Mouse (Mus musculus): Measurements from ENCODE around the gene Ell. TPM values are rescaled to one million over a fixed set of nuclear protein-coding genes. Genes with fewer than 3 reads are reported as not detected.
"Not testable (repeated sequence)": the region's sequence is repeated elsewhere in the genome, so short reads cannot be mapped to it uniquely, and the experiment has no call there.

Ell gene
- total RNA-seq, 2 experiments from 2014 or later = 10.7 to 14.7 TPM

DNA sequence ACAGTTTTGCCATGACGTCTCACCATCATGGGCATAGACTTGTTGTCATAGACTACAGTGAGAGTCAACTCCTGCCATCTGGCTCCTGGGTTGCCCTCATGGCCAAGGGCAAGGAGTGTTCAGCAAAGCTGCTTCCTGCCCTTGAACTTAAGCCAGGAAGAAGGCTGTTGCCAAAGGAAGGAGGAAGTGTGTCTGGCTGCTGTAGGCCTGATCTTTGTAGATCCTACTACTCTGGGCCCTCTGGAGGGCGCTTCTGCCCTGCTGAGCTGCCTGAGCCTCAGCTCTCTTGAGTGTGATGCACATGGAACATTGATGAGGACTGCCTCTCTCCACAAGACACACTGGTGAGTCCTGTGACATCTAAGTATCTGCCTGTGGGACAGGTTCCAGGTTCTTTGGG lies 20.8 kb downstream of the Ell start:
- ATAC-seq (replicated peaks; ENCODE audit: low FRiP score, low TSS enrichment, poor library complexity, severe bottlenecking) = no peak

DNA sequence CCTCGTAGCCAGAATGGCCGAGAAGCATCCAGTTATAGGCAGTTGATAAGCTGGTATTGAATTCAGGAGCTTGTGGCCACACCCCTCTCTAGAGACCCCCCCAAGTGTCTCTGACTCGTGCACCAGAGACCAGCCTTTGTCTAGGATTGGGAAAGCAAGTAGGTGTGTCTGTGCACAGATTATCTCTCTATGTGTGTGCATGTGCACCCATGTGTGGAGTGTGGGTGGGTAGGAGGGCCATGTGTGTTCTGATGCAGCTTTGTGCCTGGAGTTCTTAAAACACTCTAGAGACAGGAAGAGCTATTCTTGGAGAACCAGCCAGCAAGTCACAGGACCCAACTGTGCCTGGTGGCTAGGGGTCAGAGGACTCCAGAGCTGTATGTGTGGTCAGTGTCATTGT lies 21.3 kb downstream of the Ell start:
- ATAC-seq (replicated peaks; ENCODE audit: low FRiP score, low TSS enrichment, poor library complexity, severe bottlenecking) = no peak

DNA sequence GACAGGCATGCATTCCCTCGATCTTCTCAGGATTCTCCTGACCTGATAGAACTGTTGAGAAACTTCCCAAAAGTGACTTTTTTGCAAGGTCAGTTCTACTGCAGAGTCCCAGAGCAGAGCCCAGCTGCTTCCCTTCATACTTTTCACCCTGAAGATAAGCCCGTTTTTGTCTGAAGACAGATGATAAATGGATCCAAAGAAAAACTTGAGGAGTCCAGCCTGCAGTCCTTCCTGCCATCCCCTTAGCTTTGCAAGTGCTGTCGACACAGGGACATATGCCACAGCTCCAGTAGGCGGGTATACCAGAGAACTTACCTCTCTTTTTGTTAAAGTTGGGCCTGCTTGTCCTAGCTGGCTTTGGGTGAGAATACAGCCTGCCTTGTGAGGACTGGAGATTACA lies 22.1 kb downstream of the Ell start:
- no peak for ATAC-seq (replicated peaks; ENCODE audit: low FRiP score, low TSS enrichment, poor library complexity, severe bottlenecking)

DNA sequence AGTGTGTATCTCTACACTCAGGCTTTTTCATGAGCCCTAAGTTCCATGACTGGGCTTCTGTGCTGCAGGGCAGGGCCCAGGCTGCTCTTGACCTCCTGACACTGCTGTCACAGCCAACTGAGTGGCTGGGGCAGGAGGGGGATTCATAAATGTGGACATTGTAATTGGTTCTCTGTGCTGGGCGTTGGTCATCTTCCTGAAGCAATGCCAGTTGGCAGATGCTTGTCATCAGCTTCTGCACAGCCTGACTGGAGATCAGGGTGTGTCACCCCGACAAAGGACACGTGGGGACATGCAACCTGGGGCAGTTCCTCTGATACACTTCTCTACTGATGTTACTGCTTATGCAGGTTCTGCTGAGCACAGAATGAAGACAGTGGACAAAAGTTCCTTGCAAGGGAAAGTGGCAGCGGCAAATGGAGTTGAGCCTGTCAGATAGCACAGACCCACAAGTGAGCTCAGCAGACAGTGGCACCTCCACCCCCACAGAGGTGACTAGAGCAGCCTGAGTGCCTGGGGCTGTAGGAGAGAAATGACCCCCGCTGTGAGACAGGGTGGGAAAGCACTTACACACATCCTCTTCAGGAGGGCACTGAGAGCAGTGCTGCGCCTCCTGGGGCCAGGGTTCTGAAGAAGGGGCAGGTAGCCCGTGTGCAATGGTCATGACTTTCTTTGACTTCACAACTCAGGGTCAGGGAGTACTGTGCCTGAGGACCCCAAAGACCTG lies 22.7 kb downstream of the Ell start:
- peak; percentile 62 for ATAC-seq (replicated peaks; ENCODE audit: low FRiP score, low TSS enrichment, poor library complexity, severe bottlenecking)

DNA sequence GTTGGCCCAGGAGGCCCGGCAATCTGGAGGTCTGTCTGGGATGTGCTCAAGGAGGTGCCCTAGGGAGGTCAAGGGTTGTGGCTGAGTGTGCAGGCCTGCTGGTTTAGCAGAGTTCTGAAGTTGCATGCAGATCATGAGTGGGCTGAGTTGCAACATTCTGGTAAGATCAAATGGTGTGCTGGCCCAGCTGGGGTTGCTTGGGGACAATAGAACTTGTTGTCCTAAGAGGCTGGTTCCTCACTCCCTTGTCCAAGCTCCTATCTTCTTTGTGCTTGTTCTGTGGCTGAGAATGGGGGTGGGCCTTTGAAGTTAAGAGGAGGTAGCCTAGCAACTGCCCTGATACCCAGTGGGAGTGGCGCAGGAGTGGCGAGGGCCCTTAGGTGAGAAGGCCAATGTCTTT lies 23.5 kb downstream of the Ell start:
- no peak for ATAC-seq (replicated peaks; ENCODE audit: low FRiP score, low TSS enrichment, poor library complexity, severe bottlenecking)

DNA sequence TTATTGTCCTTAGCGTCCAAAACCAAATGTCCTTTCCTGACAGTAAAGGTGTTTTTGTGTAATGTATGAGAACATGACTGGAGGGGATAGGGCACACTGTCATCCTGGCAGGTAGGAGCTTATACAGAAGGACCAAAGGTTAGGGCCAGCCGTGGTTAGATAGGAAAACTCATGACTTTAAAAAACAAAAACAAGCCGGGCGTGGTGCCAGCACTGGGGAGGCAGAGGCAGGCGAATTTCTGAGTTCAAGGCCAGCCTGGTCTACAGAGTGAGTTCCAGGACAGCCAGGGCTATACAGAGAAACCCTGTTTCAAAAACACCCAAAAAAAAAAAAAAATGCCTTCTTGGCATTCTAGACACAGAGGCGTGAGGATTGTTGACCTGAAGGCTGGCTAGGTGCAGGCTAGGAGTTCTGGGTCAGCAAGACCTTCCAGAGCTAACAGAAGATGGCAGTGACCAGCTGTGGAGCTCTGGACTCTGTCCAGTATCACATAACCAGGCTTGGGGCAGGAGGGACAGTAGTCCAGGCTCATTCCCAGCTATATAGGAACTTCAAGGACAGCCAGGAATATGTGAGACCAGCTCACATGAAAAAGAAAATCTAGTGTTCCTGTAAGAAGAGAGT lies 24.6 kb downstream of the Ell start:
- no peak for ATAC-seq (replicated peaks; ENCODE audit: low FRiP score, low TSS enrichment, poor library complexity, severe bottlenecking)

DNA sequence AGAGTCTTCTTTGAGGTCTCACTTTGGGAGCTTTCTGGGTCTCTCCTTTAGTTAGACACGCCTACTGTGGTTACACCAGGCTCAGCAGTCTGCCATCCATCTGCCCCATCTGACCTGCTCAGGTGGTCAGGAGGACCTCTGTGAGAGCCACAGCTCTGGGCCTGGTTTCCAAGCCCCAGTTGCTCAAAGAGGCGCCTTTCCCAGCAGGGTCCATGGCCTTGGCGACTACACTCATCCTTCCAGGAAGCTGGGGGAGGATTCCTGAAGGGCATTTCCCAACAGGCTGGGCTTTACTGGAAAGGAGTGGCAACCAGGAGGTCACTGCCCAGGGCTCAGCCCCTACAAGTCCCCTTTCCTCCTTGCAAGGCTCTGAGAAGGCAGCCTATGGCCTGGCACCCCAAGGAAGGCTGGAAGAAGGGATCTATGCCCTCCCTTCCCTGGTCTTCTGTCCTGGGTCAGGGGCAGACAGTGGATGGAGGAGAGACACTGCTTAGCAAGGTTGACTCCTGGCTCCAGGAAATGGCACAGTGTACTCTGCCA lies 25.5 kb downstream of the Ell start:
- ATAC-seq (replicated peaks; ENCODE audit: low FRiP score, low TSS enrichment, poor library complexity, severe bottlenecking) = no peak

DNA sequence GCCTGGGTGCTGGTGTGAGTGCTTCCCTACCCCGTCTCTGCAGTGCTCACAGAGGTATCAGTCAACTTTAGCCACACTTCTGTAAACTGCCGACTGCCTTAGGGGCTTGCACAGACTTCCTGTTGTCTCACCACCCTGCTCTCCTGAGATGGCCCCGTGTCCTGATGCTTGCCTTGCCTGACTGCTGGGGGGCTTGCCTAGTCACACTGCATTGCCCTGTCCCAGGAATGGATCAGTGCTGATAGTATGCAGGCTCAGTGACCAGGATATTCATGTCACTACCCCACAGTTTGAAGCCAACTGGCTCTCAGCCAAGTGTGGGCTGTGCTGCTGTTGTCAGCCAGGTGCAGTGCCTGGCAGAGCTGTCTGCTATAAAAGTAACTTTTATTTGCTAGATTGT lies 26.3 kb downstream of the Ell start:
- ATAC-seq (replicated peaks; ENCODE audit: low FRiP score, low TSS enrichment, poor library complexity, severe bottlenecking) = peak; percentile 74

DNA sequence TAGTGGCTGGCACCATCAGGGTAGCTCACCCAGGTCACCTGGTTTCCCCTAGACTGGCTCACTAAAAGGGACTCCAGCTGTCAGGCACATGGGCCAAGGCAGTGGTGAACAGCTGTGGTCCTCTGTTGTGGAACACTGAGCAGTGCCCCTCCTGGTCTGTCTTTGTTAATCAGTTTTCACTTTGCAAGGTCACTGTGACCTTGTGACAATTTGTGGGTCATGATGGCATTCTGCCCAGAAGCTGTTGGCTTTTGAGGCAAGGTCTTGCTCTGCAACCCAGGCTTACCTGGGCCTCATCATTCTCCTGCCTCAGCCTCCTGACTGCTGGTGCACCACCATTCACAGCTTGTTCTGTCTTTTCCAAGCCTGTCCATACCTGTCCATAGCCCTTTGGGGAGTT lies 31.1 kb downstream of the Ell start:
- no peak for ATAC-seq (replicated peaks; ENCODE audit: low FRiP score, low TSS enrichment, poor library complexity, severe bottlenecking)

DNA sequence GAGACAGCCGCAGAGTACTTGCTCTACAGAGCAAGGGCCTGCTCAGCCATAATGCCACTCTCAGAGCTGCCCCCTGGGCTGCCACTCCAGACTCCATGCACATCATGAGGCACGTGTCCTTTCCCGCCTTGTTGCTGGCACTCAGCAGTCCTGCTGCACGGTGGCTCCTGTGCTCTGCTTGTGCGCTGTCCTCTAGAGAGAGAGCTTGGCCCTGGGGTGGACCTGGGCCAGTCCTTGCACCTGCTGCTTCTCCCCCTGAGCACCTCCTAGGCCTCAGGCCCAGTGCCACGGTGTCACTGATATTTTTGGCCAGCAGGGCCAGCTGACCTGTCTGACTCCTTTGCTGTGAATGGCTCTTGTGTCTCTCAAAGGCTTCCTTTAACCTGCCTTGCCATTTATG lies 31.7 kb downstream of the Ell start:
- no peak for ATAC-seq (replicated peaks; ENCODE audit: low FRiP score, low TSS enrichment, poor library complexity, severe bottlenecking)

DNA sequence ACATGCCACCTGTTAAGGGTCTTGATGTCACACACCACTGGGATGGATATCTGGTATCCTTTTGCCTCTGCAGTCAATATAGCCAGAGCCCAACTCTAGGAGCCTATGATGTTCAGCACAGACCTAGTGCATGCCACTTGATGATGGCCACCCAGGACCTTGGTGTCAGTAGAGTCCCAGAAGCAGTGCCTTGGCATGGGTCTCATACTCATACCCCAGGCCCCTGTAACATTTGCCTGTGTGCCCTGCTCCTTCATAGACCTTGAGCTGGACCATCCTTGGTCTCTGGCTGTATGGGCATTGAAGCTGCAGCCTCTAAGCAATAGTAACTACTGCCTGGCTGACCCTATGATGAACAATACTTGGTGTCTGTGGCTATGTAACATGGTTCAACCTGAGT lies 35.0 kb downstream of the Ell start:
- ATAC-seq (replicated peaks; ENCODE audit: low FRiP score, low TSS enrichment, poor library complexity, severe bottlenecking) = no peak

DNA sequence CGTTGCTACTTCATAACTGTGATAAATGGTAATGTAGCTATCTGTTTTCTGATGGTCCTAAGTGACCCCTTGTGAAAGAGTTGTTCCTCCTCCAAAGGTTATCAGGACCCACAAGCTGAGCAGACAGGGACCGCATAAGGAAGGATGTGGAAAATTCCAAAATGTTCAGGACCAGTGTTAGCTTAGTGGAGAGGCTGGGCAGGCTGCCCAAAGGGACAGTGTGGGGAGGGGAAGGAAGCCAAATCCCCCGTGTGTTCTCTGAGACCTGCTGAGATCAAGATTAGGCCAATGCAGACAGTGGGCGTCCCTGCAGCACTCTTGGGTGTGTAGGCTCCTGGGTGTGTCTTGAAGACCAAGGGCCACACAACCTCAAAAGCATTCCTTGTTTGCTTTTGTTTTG lies 35.7 kb downstream of the Ell start:
- peak; percentile 68 for ATAC-seq (replicated peaks; ENCODE audit: low FRiP score, low TSS enrichment, poor library complexity, severe bottlenecking)

DNA sequence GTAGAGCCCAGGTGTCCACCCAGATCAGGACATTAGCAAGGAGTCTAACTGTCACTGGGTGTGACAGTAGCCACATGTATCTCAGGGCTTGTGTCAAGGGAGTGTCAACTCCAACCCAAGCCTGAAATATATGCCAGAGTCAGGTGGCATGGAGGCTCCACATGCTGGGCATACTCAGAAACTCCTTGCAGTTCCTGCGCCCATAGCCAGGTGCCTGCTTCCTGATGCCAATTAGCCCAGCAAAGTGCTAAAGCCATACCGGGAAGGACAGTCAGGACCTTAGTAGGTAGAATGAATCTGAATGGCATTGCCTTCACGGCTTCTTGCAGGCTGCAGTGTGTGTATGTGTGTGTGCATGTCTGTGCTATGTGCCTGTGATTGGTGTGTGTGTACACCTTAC lies 38.0 kb downstream of the Ell start:
- ATAC-seq (replicated peaks; ENCODE audit: low FRiP score, low TSS enrichment, poor library complexity, severe bottlenecking) = no peak

DNA sequence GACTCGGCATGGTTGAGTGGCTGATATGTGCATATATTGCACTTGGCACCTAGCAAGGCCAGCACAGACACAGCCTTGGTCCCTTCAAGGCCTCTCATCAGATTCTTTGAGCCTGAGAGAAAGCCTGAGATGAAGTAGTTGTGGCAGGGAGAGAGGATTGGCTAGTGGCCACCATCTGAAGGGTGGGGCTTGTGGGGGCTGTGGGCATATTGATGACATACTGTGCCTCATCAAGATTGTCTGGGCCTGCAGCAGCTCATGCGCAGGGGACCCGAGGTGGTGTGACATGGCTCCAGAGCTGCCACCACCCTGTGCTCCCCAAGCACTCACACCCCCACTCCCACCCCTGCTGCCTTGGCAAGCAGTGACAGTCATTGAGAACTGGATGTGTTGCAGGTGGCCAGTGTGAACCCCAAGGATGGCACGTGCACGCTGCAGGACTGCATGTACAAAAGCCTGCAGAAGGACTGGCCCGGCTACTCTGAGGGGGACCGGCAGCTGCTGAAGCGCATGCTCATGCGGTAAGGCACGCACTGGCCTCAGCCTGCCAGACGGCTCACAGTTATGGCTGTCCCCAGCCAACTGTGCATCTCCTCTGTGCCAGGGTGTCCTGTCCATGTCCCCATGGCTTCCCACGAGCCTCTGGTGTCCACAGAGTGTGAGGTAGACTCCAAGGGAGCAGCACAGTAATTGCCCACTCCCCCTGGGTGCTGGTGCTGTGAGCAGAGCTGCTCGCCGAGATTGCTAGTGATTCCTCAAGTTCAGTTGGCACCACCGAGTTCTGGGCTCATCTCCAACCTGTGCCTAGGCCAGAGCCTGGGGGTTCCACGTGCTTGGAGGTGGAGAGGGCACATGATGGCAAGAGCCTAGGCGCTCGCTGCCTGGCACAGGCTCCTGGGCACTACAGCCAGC lies 44.5 kb downstream of the Ell start:
- ATAC-seq (replicated peaks; ENCODE audit: low FRiP score, low TSS enrichment, poor library complexity, severe bottlenecking) = no peak

DNA sequence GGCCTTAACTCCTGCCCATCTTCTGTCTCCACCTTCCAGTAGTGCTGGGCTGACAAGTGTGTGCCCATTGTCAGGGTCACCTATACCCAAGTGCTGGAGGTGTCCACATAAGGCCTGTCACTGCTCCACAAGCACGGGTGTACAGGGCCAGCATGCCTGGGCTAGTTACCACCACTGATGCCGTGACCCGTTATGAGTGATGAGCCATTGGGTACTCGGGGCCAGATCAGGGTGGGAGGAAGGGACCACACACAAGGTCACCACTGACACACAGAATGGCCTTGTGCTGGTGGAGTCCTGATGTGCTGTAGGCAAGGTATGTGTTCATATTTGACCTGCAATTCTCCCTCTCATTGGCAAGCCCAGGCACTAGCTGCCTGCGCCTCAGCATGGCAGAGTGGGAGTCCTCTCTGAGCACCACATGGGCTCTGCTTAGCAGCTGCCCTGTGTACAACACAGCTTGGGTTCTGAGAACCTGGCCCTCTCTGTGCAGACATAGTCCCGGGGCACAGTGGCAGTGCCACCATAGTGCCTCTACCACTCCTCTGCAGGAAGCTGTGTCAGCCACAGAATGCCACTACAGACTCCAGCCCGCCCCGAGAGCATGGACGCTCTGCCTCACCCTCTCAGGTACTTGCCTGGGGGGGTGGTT lies 45.5 kb downstream of the Ell start:
- ATAC-seq (replicated peaks; ENCODE audit: low FRiP score, low TSS enrichment, poor library complexity, severe bottlenecking) = no peak

DNA sequence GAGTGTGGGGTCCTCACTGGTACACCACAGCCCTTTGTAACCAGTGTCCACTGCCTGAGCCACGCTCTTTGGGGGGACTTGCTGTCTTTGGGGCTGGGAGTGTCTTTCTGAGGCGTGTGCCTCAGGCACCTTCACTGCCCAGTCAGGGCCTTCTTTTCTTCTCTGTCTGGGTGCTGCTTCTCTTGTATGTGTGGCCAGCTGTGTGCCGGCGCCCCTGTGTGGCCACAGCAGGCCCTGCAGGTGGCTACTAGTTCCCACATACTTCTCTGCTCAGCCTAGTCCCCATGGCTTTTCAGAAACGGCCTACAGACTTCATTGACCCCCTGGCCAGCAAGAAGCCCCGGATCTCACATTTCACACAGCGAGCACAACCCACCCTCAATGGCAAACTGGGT lies 46.0 kb downstream of the Ell start:
- ATAC-seq (replicated peaks; ENCODE audit: low FRiP score, low TSS enrichment, poor library complexity, severe bottlenecking) = peak; percentile 84

DNA sequence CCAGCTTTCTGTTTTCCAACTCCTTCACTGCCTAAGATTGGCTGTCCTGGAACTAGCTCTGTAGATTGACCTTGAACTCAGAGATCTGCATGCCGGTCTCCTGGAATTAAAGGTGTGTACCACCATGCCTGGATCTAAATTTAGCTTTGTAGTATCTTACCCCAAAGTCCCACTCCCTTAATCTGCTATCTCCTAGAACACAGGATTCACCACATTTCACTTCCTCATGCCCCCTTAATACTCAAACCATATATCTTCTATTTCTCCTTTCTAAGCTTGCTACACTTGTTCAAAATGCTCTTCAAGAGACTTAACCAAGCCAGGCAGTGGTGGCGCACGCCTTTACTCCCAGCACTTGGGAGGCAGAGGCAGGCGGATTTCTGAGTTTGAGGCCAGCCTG lies 48.7 kb downstream of the Ell start:
- ATAC-seq (replicated peaks; ENCODE audit: low FRiP score, low TSS enrichment, poor library complexity, severe bottlenecking) = not testable (repeated sequence)

DNA sequence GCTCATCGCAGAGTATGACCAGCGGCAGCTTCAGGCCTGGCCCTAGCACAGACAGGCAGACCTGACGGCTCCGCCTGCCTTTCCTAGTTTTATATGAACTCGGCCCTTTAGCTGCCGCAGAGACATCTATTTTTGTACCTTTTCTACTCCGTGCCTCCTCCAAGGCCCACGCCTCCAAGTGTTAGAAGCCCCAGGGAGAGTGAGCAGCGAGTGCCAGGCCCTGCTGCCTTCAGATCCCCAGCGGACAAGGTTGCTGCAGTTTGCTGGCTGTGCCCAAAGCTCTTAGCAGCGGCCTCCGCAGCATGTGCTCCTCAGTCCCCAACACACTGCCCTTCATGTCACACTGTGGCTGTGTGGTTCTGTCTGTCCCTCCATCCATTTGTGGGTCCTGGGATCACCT lies 52.3 kb downstream of the Ell start:
- no peak for ATAC-seq (replicated peaks; ENCODE audit: low FRiP score, low TSS enrichment, poor library complexity, severe bottlenecking)

DNA sequence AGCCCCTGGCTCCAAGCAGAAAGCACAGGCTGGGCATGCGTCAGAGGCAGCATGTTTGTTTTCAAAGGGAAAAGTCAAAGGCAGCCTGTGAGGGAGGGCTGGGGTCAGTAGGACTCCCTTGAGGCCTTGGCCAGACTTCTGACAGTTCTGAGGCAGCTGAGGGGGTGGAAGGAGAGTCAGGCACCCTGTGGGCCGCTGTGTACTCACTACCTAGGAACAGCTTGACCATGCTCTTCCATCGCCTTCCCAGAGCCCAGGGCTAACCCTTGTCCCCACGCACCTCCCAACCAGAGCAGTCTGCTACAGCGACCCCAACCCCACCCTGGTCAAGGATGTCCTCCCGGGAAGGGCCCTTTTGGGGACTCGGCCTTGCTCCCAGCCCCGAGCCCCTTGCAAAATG lies 53.9 kb downstream of the Ell start:
- no peak for ATAC-seq (replicated peaks; ENCODE audit: low FRiP score, low TSS enrichment, poor library complexity, severe bottlenecking)

All from megakaryocyte-erythroid progenitor cell, adult 5-6 weeks (primary cell).